Mouse (Mus musculus) midbrain, embryonic 14.5 days (tissue): ENCODE measurements around the gene Megf9. TPM values are rescaled to one million over a fixed set of nuclear protein-coding genes. Genes with fewer than 3 reads are reported as not detected.
A peak's percentile ranks its signal among the peaks of the same experiment; 100 is the strongest.

Experiments used
- ATAC-seq: fragments of 200-750 bp; cut with Nextera tagmentation; 2 replicates; pipeline ENCODE4 v1.8.0; 2017; ENCODE audit warnings: moderate number of reproducible peaks, moderate library complexity; ENCODE audit not compliant: low FRiP score, low TSS enrichment
- DNase-seq: peaks from one replicate; pipeline ENCODE4 v3.0.0-alpha.2; 2015
- H3K27ac ChIP-seq: fragments of 300-500 bp; sonication (generic); replicated peaks from 2 replicates; pipeline ENCODE4 v1.5.1; 2014; ENCODE audit warnings: mild to moderate bottlenecking, low read depth, low read length, moderate library complexity
- H3K27me3 ChIP-seq: fragments of 300-500 bp; sonication (generic); 2 replicates; pipeline ENCODE4 v1.6.1; 2014; ENCODE audit warnings: low read length, control low read depth, mixed read lengths; ENCODE audit not compliant: control insufficient read depth, insufficient read depth
- H3K36me3 ChIP-seq: fragments of 300-500 bp; sonication (generic); 2 replicates; pipeline ENCODE4 v1.6.1; 2014; ENCODE audit warnings: low read length, control low read depth; ENCODE audit not compliant: control insufficient read depth, insufficient read depth
- H3K4me1 ChIP-seq: fragments of 300-500 bp; sonication (generic); 2 replicates; pipeline ENCODE4 v1.6.1; 2014; ENCODE audit warnings: mild to moderate bottlenecking, antibody characterized with exemption, low read length, control low read depth; ENCODE audit not compliant: control insufficient read depth, insufficient read depth
- H3K4me2 ChIP-seq: fragments of 300-500 bp; sonication (generic); 2 replicates; pipeline ENCODE4 v1.6.1; 2014; ENCODE audit warnings: mild to moderate bottlenecking, low read length, moderate library complexity
- H3K4me3 ChIP-seq: fragments of 300-500 bp; sonication (generic); replicated peaks from 2 replicates; pipeline ENCODE4 v1.5.1; 2014; ENCODE audit warnings: low read depth, low read length
- H3K9ac ChIP-seq: fragments of 300-500 bp; sonication (generic); replicated peaks from 2 replicates; pipeline ENCODE4 v1.6.1; 2014; ENCODE audit warnings: mild to moderate bottlenecking, low read length, moderate library complexity
- H3K9me3 ChIP-seq: fragments of 300-500 bp; sonication (generic); 2 replicates; pipeline ENCODE4 v1.6.1; 2016; ENCODE audit warnings: low read length, control low read depth, mixed read lengths; ENCODE audit not compliant: control insufficient read depth
- WGBS: fragments of 180-500 bp; shearing (Covaris S2); extraction: QIAGEN DNeasy Blood & Tissue Kit; methylation state at CpG from one replicate; pipeline ENCODE4 v1.1.7; 2014; 5-methylcytosine and 5-hydroxymethylcytosine counted together
- polyA plus RNA-seq: library from polyadenylated mRNA; unstranded; fragments of >200 nt; fragmentation: Nextera tagmentation; extraction: Ambion mirVana; gene quantifications from 2 replicates; pipeline ENCODE4 v1.2.1, GENCODE M21; 2014

The Megf9 gene
- polyA plus RNA-seq, 1 experiment from 2014 or later: 42.8 TPM

DNA sequence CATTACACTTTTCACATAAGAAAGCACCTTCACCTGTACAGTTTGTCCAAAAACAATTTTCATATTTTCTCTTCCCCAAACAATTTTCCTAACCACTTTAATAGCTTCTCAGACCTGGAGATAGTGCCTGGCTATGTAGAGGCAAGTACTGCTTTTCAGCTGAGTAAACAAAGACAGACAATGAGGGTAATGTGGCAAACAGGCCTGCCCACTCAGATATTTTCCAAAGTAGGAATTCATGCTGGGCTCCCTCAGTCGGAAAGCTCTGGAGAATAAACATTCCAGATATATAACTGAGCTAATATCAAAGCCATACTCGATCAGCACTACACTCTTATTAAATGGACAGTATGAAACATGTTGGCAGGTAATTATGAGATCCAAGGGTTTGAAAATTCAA is 25.2 kb downstream of the Megf9 start:
- Histone ChIP-seq H3K4me2 (no peak overlapping the region), H3K4me1 (no peaks in the 10 kb centered on the region), H3K27me3 (no peaks in the 10 kb centered on the region), H3K27ac (no peak overlapping the region), H3K9me3 (no peaks in the 10 kb centered on the region), H3K9ac (no peak overlapping the region), H3K4me3 (no peak overlapping the region), H3K36me3 (no peaks in the 10 kb centered on the region)
- DNase-seq (no peak), ATAC-seq (no peak)
- 45% methylated on average over 2 of the region's 2 CpGs for WGBS

DNA sequence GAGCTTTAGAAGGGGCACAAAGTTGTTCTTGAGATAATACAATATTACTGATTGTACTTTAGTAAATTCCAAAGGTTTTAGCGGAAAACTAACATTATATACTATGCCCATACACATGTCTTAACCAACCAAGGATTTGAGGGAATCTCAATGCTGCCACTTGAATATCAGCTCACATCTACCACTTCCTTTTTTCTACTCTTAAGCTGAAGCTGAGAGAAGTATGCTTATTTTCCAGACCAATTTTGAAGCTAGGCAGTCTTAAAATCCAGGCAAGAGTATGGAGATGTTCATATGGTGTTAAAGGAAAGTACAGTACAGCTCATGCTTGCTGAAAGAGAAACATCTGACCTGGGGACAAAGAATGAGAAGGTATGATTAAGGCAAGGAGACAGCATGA is 26.6 kb downstream of the Megf9 start:
- Histone ChIP-seq H3K4me1 (no peaks in the 10 kb centered on the region), H3K27me3 (no peaks in the 10 kb centered on the region), H3K36me3 (no peaks in the 10 kb centered on the region), H3K9me3 (no peaks in the 10 kb centered on the region), H3K27ac (no peak overlapping the region), H3K4me3 (no peak overlapping the region), H3K4me2 (no peak overlapping the region), H3K9ac (no peak overlapping the region)
- 98% methylated on average over 1 of the region's 1 CpGs for WGBS
- no peak for DNase-seq
- ATAC-seq: no peak

DNA sequence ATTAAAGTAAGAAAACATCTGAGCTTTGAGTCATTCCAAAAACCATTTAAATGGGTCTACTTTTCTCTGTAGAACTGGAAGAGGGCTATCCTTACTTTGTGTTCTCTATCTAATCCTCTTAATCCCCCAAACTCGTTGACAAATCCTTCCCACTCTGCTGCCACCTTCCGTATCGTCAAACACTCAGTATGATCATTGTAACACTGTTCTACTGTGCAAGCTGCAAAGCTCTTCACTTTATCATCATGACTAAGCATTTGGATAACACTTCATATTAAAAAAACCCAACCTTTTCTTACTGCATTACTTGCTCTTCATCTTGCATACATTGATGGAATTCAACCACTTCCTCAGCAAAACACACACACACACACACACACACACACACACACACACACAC is 28.8 kb downstream of the Megf9 start:
- no peak for ATAC-seq
- no peaks in the 10 kb centered on the region for H3K27me3 ChIP-seq

DNA sequence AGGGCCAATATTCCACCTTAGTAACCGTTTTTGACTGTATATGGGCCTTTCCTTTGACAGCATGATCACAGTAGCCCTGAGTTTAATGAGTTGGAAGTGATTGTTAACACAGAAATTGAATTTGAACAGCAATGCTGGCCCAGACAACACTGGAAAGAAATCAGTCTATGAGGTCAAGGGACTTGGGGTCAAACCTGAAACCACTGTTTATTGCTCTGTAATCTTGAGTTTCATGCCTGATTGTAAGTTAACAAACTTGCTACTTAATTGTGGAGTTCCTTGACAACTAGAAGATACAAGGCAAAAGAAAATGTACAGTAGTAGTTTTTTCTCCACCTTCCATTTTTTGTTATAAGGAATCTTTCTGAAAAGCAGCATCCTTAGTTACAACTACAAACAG is 31.0 kb downstream of the Megf9 start:
- Histone ChIP-seq H3K4me1 (no peaks in the 10 kb centered on the region), H3K27me3 (no peaks in the 10 kb centered on the region), H3K27ac (no peak overlapping the region), H3K4me3 (no peak overlapping the region), H3K36me3 (no peaks in the 10 kb centered on the region), H3K4me2 (no peak overlapping the region), H3K9ac (no peak overlapping the region), H3K9me3 (no peaks in the 10 kb centered on the region)
- DNase-seq: no peak
- ATAC-seq: no peak
- WGBS: 85% methylated on average over 1 of the region's 1 CpGs

More for the DNA sequence above, 28.8 kb downstream of the Megf9 start:
- 18% methylated on average over 3 of the region's 3 CpGs for WGBS
- Histone ChIP-seq H3K4me2 (no peak overlapping the region), H3K36me3 (no peaks in the 10 kb centered on the region), H3K4me3 (no peak overlapping the region), H3K9ac (no peak overlapping the region), H3K9me3 (no peaks in the 10 kb centered on the region), H3K27ac (no peak overlapping the region), H3K4me1 (no peaks in the 10 kb centered on the region)
- DNase-seq: no peak

DNA sequence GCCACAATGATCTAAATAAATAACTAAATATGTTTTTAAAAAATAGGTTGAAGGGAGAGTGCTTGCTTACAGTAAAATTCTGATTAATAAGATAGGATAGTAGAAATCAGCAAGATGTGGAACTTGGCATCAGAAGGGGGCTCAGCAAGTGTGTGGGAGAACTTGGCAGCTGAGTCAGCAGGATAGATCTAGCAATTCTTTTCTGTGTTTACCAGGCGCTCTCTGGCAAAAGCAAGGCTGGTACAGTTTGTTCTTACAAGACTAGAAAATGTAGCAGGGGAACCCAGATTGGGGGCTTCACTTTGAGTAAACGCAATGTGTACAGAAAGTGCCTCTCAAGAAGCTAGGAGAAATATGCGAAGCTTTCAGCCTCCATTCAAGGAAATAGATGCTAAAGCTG is 35.5 kb downstream of the Megf9 start:
- ATAC-seq: no peak
- no peaks in the 10 kb centered on the region for H3K9me3 ChIP-seq
- 91% methylated on average over 3 of the region's 3 CpGs for WGBS
- H3K4me2 ChIP-seq: no peak overlapping the region
- H3K27me3 ChIP-seq: no peaks in the 10 kb centered on the region
- no peaks in the 10 kb centered on the region for H3K4me1 ChIP-seq
- DNase-seq: peak; percentile 20
- no peak overlapping the region for H3K27ac ChIP-seq
- H3K9ac ChIP-seq: no peak overlapping the region
- no peak overlapping the region for H3K4me3 ChIP-seq
- no peaks in the 10 kb centered on the region for H3K36me3 ChIP-seq

DNA sequence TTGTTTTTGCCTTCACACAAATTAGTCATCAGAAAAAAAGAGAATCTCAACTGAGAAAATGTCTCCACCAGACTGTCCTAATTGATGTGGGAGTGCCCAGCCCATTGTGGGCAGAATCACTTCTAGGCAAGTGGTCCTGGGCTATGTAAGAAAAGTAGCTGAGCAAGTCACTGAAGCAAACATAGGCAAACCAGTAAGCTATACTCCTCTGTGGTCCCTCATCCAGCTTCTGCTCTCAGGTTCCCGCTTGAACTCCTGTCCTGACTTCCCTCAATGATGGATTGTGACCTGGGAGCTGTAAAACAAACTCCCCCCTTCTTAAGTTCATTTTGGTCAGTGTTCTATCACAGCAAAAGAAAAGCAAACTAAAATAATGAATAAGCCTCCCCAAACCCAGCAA is 37.8 kb downstream of the Megf9 start:
- no peaks in the 10 kb centered on the region for H3K27me3 ChIP-seq
- no peak overlapping the region for H3K9ac ChIP-seq
- H3K9me3 ChIP-seq: no peaks in the 10 kb centered on the region
- WGBS: 96% methylated on average over 1 of the region's 1 CpGs
- H3K4me3 ChIP-seq: no peak overlapping the region
- no peak overlapping the region for H3K4me2 ChIP-seq
- ATAC-seq (no peak), DNase-seq (no peak)
- no peaks in the 10 kb centered on the region for H3K36me3 ChIP-seq
- H3K27ac ChIP-seq: no peak overlapping the region
- H3K4me1 ChIP-seq: no peaks in the 10 kb centered on the region

DNA sequence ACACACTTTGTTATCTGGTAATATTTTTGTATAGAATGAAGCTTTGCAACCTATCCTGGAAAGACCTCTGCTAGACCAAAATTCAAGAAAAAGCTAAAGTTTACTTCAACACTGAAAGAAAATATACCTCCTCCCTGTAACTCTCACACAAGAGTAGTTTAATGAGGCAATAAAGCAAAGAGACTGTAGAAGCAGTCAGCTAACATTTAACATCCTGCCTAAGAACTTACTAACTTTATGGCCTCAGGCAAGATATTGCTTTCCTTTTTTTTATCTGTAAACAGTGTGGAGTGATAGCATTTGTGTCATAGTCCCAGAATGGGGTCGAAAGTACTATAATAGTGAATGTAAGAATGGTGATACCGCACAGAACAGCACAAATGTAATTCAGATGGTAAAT is 45.0 kb downstream of the Megf9 start:
- Histone ChIP-seq H3K4me3 (no peak overlapping the region), H3K27ac (no peak overlapping the region), H3K4me1 (0 out of 2 replicates have a peak, but pooled peaks cover 2% of the 10 kb centered on the region), H3K4me2 (no peak overlapping the region), H3K27me3 (no peaks in the 10 kb centered on the region), H3K9me3 (no peaks in the 10 kb centered on the region), H3K9ac (no peak overlapping the region), H3K36me3 (no peaks in the 10 kb centered on the region)
- ATAC-seq (no peak), DNase-seq (no peak)
- WGBS: 95% methylated on average over 2 of the region's 2 CpGs

DNA sequence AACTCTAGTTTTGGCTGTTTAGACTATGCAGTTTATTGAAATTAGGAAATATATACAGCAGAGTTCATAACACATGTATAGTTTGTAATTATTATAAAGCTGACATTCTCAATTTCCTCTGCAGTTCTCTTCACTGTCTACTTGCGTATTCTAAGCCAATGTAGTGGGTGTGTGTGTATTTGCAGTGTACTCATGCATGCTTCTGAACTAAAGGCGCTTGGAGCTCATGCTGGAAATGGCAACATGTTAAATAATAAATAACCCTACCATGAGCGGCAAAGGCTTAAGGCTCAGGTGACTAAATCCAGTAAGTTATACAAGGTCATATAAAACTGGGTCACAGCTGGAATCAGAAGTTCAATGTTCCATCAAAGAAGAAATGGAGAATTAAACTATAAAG is 46.4 kb downstream of the Megf9 start:
- WGBS: 64% methylated on average over 3 of the region's 3 CpGs
- Histone ChIP-seq H3K9me3 (no peaks in the 10 kb centered on the region), H3K36me3 (no peaks in the 10 kb centered on the region), H3K27me3 (no peaks in the 10 kb centered on the region), H3K4me2 (no peak overlapping the region), H3K4me3 (no peak overlapping the region), H3K4me1 (0 out of 2 replicates have a peak, but pooled peaks cover 2% of the 10 kb centered on the region), H3K27ac (no peak overlapping the region), H3K9ac (no peak overlapping the region)
- no peak for ATAC-seq
- DNase-seq: no peak

DNA sequence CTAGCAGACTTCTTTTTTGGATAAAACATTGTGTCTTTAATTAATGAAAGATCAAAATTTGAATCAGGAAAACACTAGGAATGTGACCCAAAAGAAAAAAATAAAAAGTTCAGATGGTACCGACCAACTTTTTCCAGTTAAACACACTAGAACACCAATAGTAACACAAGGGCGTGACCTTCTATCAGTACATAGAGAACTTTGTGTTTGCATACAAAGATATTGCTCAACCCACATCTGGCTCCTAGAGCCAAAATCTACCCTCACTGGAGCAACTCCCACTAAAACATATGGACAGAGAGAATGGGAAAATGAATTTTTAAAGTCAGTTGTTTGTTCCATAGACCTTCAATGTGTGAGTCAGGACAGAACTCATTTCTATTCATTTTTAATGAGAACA is 50.7 kb downstream of the Megf9 start:
- Histone ChIP-seq H3K4me1 (no peaks in the 10 kb centered on the region), H3K9me3 (no peaks in the 10 kb centered on the region), H3K27me3 (no peaks in the 10 kb centered on the region), H3K9ac (no peak overlapping the region), H3K27ac (no peak overlapping the region), H3K4me3 (no peak overlapping the region), H3K4me2 (no peak overlapping the region), H3K36me3 (no peaks in the 10 kb centered on the region)
- WGBS: 96% methylated on average over 2 of the region's 2 CpGs
- DNase-seq (no peak), ATAC-seq (no peak)
